Mouse (Mus musculus) testis, adult 2 months (tissue): ENCODE data around the gene Tbata.

Experiments
- CTCF ChIP-seq: fragments of 200-500 bp; IDR thresholded peaks from 2 replicates; pipeline ENCODE4 v1.5.1; 2012; ENCODE audit warnings: low read depth, mild to moderate bottlenecking, inconsistent platforms, low read length, moderate library complexity; ENCODE audit not compliant: control insufficient read depth, insufficient read depth, insufficient replicate concordance
- POLR2A ChIP-seq: fragments of 200-500 bp; IDR thresholded peaks from 2 replicates; pipeline ENCODE4 v1.6.1; 2012; ENCODE audit warnings: low read depth, mild to moderate bottlenecking, inconsistent platforms, low read length, moderate library complexity; ENCODE audit not compliant: control insufficient read depth

- TF ChIP-seq POLR2A = no peak
- no peak for TF ChIP-seq CTCF
These were observed 25.5 kb upstream of the Tbata start for GRCm38 (mm10) chr10:61146119-61146806.
